47 mouse cellular contexts compared by ENCODE assay signal in genomic region chr16:89013973-89014372, GRCm38 (mm10). TPM values are rescaled to one million over a fixed set of nuclear protein-coding genes. Genes with fewer than 3 reads are reported as not detected.
"Had no signal": no experiment of that assay in that cellular context is flagged by ENCODE, and none has a peak within 500 bp of the region (broad histone marks: within the 10 kb centered on the region; RNA-seq: fewer than 3 reads in every experiment).

No protein-coding gene starts in this region.

- H3K27me3 ChIP-seq: limb, embryonic 12.5 days; limb, embryonic 13.5 days; limb, embryonic 15.5 days; liver, embryonic 12.5 days; liver, embryonic 13.5 days; liver, embryonic 15.5 days; lung, embryonic 15.5 days; megakaryocyte, embryonic 14.5 days; midbrain, embryonic 12.5 days; midbrain, embryonic 13.5 days; midbrain, embryonic 15.5 days had no signal

- H3K27ac ChIP-seq: limb, embryonic 10.5 days; limb, embryonic 12.5 days; limb, embryonic 13.5 days; limb, embryonic 15.5 days; liver, embryonic 12.5 days; liver, embryonic 13.5 days; liver, embryonic 14.5 days; liver, embryonic 15.5 days; lung, embryonic 15.5 days; macrophage; midbrain, embryonic 10.5 days; midbrain, embryonic 12.5 days; midbrain, embryonic 13.5 days; midbrain, embryonic 15.5 days had no signal

- H3K4me1 ChIP-seq: limb, embryonic 10.5 days; limb, embryonic 12.5 days; limb, embryonic 13.5 days; limb, embryonic 15.5 days; liver, embryonic 12.5 days; liver, embryonic 13.5 days; liver, embryonic 15.5 days; lung, embryonic 15.5 days; megakaryocyte, embryonic 14.5 days; midbrain, embryonic 10.5 days; midbrain, embryonic 12.5 days; midbrain, embryonic 13.5 days; midbrain, embryonic 15.5 days had no signal

- H3K36me3 ChIP-seq: limb, embryonic 10.5 days; limb, embryonic 12.5 days; limb, embryonic 13.5 days; limb, embryonic 15.5 days; liver, embryonic 12.5 days; liver, embryonic 13.5 days; liver, embryonic 15.5 days; lung, embryonic 15.5 days; midbrain, embryonic 10.5 days; midbrain, embryonic 12.5 days; midbrain, embryonic 13.5 days; midbrain, embryonic 15.5 days had no signal

- H3K4me3 ChIP-seq: limb, embryonic 10.5 days; limb, embryonic 12.5 days; limb, embryonic 13.5 days; limb, embryonic 15.5 days; liver, embryonic 12.5 days; liver, embryonic 13.5 days; liver, embryonic 15.5 days; lung, embryonic 15.5 days; megakaryocyte, embryonic 14.5 days; midbrain, embryonic 10.5 days; midbrain, embryonic 12.5 days; midbrain, embryonic 13.5 days; midbrain, embryonic 15.5 days; myocyte had no signal

- H3K4me2 ChIP-seq: limb, embryonic 12.5 days; limb, embryonic 13.5 days; limb, embryonic 15.5 days; liver, embryonic 11.5 days; liver, embryonic 12.5 days; liver, embryonic 13.5 days; liver, embryonic 15.5 days; lung, embryonic 14.5 days; lung, embryonic 15.5 days; midbrain, embryonic 11.5 days; midbrain, embryonic 12.5 days; midbrain, embryonic 13.5 days; midbrain, embryonic 15.5 days had no signal

- H3K9ac ChIP-seq: limb, embryonic 12.5 days; limb, embryonic 13.5 days; limb, embryonic 15.5 days; liver, embryonic 12.5 days; liver, embryonic 13.5 days; liver, embryonic 14.5 days; liver, embryonic 15.5 days; liver, postnatal 0 days; lung, embryonic 14.5 days; lung, embryonic 15.5 days; midbrain, embryonic 12.5 days; midbrain, embryonic 13.5 days; midbrain, embryonic 15.5 days had no signal

- DNase-seq: left cerebral cortex, postnatal 4 days; liver; liver, embryonic 13.5 days; liver, postnatal 0 days; lung, adult 18-20 months; lung, adult 2 months; lung, embryonic 14.5 days; lung, postnatal 10 days; lung, postnatal 14 days; lung, postnatal 36 days; lung, postnatal 4 days; midbrain, embryonic 14.5 days had no signal

- H3K9me3 ChIP-seq: limb, embryonic 10.5 days; limb, embryonic 12.5 days; limb, embryonic 13.5 days; limb, embryonic 15.5 days; liver, embryonic 12.5 days; liver, embryonic 13.5 days; lung, embryonic 15.5 days; midbrain, embryonic 10.5 days; midbrain, embryonic 12.5 days; midbrain, embryonic 13.5 days; midbrain, embryonic 15.5 days had no signal

RNA-seq across cellular contexts. Expression of gene Gm10229, which starts 1.1 kb away (rescaled TPM):
- total RNA-seq: left cerebral cortex, adult 8-10 months; left cerebral cortex, postnatal 10 days; left cerebral cortex, postnatal 14 days; left cerebral cortex, postnatal 25 days; left cerebral cortex, postnatal 36 days; left cerebral cortex, postnatal 4 days; liver, adult 2 months; megakaryocyte progenitor cell, adult 5-6 weeks; megakaryocyte, adult 5-6 weeks; megakaryocyte-erythroid progenitor cell, adult 5-6 weeks; midbrain, postnatal 0 days; monocyte, adult 5-6 weeks had no signal
- polyA plus RNA-seq: limb, embryonic 10.5 days; limb, embryonic 11.5 days; limb, embryonic 12.5 days; limb, embryonic 13.5 days; limb, embryonic 14.5 days; limb, embryonic 15.5 days; liver, adult 2 months; liver, embryonic 11.5 days; liver, embryonic 12.5 days; liver, embryonic 13.5 days; liver, embryonic 14.5 days; liver, embryonic 15.5 days; liver, embryonic 16.5 days; liver, postnatal 0 days; lung, adult 2 months; lung, embryonic 14.5 days; lung, embryonic 15.5 days; lung, embryonic 16.5 days; lung, postnatal 0 days; macrophage; midbrain, embryonic 10.5 days; midbrain, embryonic 11.5 days; midbrain, embryonic 12.5 days; midbrain, embryonic 13.5 days; midbrain, embryonic 14.5 days; midbrain, embryonic 15.5 days; midbrain, embryonic 16.5 days; midbrain, postnatal 0 days; myocyte; neural tube, embryonic 11.5 days had no signal

RNA-seq across cellular contexts. Expression of gene Krtap22-2, which starts 3.4 kb away (rescaled TPM):
- total RNA-seq: left cerebral cortex, adult 8-10 months; left cerebral cortex, postnatal 10 days; left cerebral cortex, postnatal 14 days; left cerebral cortex, postnatal 25 days; left cerebral cortex, postnatal 36 days; left cerebral cortex, postnatal 4 days; liver, adult 2 months; megakaryocyte progenitor cell, adult 5-6 weeks; megakaryocyte, adult 5-6 weeks; megakaryocyte-erythroid progenitor cell, adult 5-6 weeks; midbrain, postnatal 0 days; monocyte, adult 5-6 weeks had no signal
- polyA plus RNA-seq: limb, embryonic 10.5 days; limb, embryonic 11.5 days; limb, embryonic 12.5 days; limb, embryonic 13.5 days; limb, embryonic 14.5 days; liver, adult 2 months; liver, embryonic 11.5 days; liver, embryonic 12.5 days; liver, embryonic 13.5 days; liver, embryonic 14.5 days; liver, embryonic 15.5 days; liver, embryonic 16.5 days; liver, postnatal 0 days; lung, adult 2 months; lung, embryonic 14.5 days; lung, embryonic 15.5 days; lung, embryonic 16.5 days; lung, postnatal 0 days; macrophage; midbrain, embryonic 10.5 days; midbrain, embryonic 11.5 days; midbrain, embryonic 12.5 days; midbrain, embryonic 13.5 days; midbrain, embryonic 14.5 days; midbrain, embryonic 15.5 days; midbrain, embryonic 16.5 days; midbrain, postnatal 0 days; myocyte; neural tube, embryonic 11.5 days had no signal

RNA-seq across cellular contexts. Expression of gene Krtap6-1, which starts 17.5 kb away (rescaled TPM):
- total RNA-seq: left cerebral cortex, adult 8-10 months; left cerebral cortex, postnatal 10 days; left cerebral cortex, postnatal 14 days; left cerebral cortex, postnatal 25 days; left cerebral cortex, postnatal 36 days; left cerebral cortex, postnatal 4 days; liver, adult 2 months; megakaryocyte progenitor cell, adult 5-6 weeks; megakaryocyte, adult 5-6 weeks; megakaryocyte-erythroid progenitor cell, adult 5-6 weeks; midbrain, postnatal 0 days; monocyte, adult 5-6 weeks had no signal
- polyA plus RNA-seq: limb, embryonic 10.5 days; limb, embryonic 11.5 days; limb, embryonic 12.5 days; limb, embryonic 13.5 days; limb, embryonic 14.5 days; limb, embryonic 15.5 days; liver, adult 2 months; liver, embryonic 11.5 days; liver, embryonic 12.5 days; liver, embryonic 13.5 days; liver, embryonic 14.5 days; liver, embryonic 15.5 days; liver, embryonic 16.5 days; liver, postnatal 0 days; lung, adult 2 months; lung, embryonic 14.5 days; lung, embryonic 15.5 days; lung, embryonic 16.5 days; lung, postnatal 0 days; macrophage; midbrain, embryonic 10.5 days; midbrain, embryonic 11.5 days; midbrain, embryonic 12.5 days; midbrain, embryonic 13.5 days; midbrain, embryonic 14.5 days; midbrain, embryonic 15.5 days; midbrain, embryonic 16.5 days; midbrain, postnatal 0 days; myocyte; neural tube, embryonic 11.5 days had no signal

RNA-seq across cellular contexts. Expression of gene Gm10228, which starts 27.3 kb away (rescaled TPM):
- total RNA-seq: left cerebral cortex, adult 8-10 months; left cerebral cortex, postnatal 10 days; left cerebral cortex, postnatal 14 days; left cerebral cortex, postnatal 25 days; left cerebral cortex, postnatal 36 days; left cerebral cortex, postnatal 4 days; liver, adult 2 months; megakaryocyte progenitor cell, adult 5-6 weeks; megakaryocyte, adult 5-6 weeks; megakaryocyte-erythroid progenitor cell, adult 5-6 weeks; midbrain, postnatal 0 days; monocyte, adult 5-6 weeks had no signal
- polyA plus RNA-seq: limb, embryonic 10.5 days; limb, embryonic 11.5 days; limb, embryonic 12.5 days; limb, embryonic 13.5 days; limb, embryonic 14.5 days; limb, embryonic 15.5 days; liver, adult 2 months; liver, embryonic 11.5 days; liver, embryonic 12.5 days; liver, embryonic 13.5 days; liver, embryonic 14.5 days; liver, embryonic 15.5 days; liver, embryonic 16.5 days; liver, postnatal 0 days; lung, adult 2 months; lung, embryonic 14.5 days; lung, embryonic 15.5 days; lung, embryonic 16.5 days; lung, postnatal 0 days; macrophage; midbrain, embryonic 10.5 days; midbrain, embryonic 11.5 days; midbrain, embryonic 12.5 days; midbrain, embryonic 13.5 days; midbrain, embryonic 14.5 days; midbrain, embryonic 15.5 days; midbrain, embryonic 16.5 days; midbrain, postnatal 0 days; myocyte; neural tube, embryonic 11.5 days had no signal

RNA-seq across cellular contexts. Expression of gene Krtap6-5, which starts 33.7 kb away (rescaled TPM):
- total RNA-seq: left cerebral cortex, adult 8-10 months; left cerebral cortex, postnatal 10 days; left cerebral cortex, postnatal 14 days; left cerebral cortex, postnatal 25 days; left cerebral cortex, postnatal 36 days; left cerebral cortex, postnatal 4 days; liver, adult 2 months; megakaryocyte progenitor cell, adult 5-6 weeks; megakaryocyte, adult 5-6 weeks; megakaryocyte-erythroid progenitor cell, adult 5-6 weeks; midbrain, postnatal 0 days; monocyte, adult 5-6 weeks had no signal
- polyA plus RNA-seq: limb, embryonic 10.5 days; limb, embryonic 11.5 days; limb, embryonic 12.5 days; limb, embryonic 13.5 days; limb, embryonic 14.5 days; limb, embryonic 15.5 days; liver, adult 2 months; liver, embryonic 11.5 days; liver, embryonic 12.5 days; liver, embryonic 13.5 days; liver, embryonic 14.5 days; liver, embryonic 15.5 days; liver, embryonic 16.5 days; liver, postnatal 0 days; lung, adult 2 months; lung, embryonic 14.5 days; lung, embryonic 15.5 days; lung, embryonic 16.5 days; lung, postnatal 0 days; macrophage; midbrain, embryonic 10.5 days; midbrain, embryonic 11.5 days; midbrain, embryonic 12.5 days; midbrain, embryonic 13.5 days; midbrain, embryonic 14.5 days; midbrain, embryonic 15.5 days; midbrain, embryonic 16.5 days; midbrain, postnatal 0 days; myocyte; neural tube, embryonic 11.5 days had no signal
